Mouse (Mus musculus) neural tube, embryonic 14.5 days (tissue): ENCODE measurements around the gene Dmap1. TPM values are rescaled to one million over a fixed set of nuclear protein-coding genes. Genes with fewer than 3 reads are reported as not detected.

Experiments used
- ATAC-seq: fragments of 200-750 bp; cut with Nextera tagmentation; 2 replicates; pipeline ENCODE4 v1.8.0; 2017; ENCODE audit warnings: low read depth, mild to moderate bottlenecking, moderate TSS enrichment, moderate library complexity
- H3K27ac ChIP-seq: fragments of 300-500 bp; sonication (generic); 2 replicates; pipeline ENCODE4 v1.5.1; 2014; ENCODE audit warnings: low read depth, mild to moderate bottlenecking, control low read depth, low read length, moderate library complexity, mixed read lengths
- H3K27me3 ChIP-seq: fragments of 300-500 bp; sonication (generic); 2 replicates; pipeline ENCODE4 v1.6.1; 2014; ENCODE audit warnings: low read length; ENCODE audit not compliant: control insufficient read depth, insufficient read depth
- H3K36me3 ChIP-seq: fragments of 300-500 bp; sonication (generic); 2 replicates; pipeline ENCODE4 v1.6.1; 2014; ENCODE audit warnings: low read length, mixed read lengths; ENCODE audit not compliant: control insufficient read depth, insufficient read depth
- H3K4me1 ChIP-seq: fragments of 300-500 bp; sonication (generic); 2 replicates; pipeline ENCODE4 v1.6.1; 2014; ENCODE audit warnings: low read length; ENCODE audit not compliant: control insufficient read depth, insufficient read depth
- H3K4me2 ChIP-seq: fragments of 300-500 bp; sonication (generic); 2 replicates; pipeline ENCODE4 v1.6.1; 2014; ENCODE audit warnings: mild to moderate bottlenecking, low read depth, low read length, control low read depth
- H3K4me3 ChIP-seq: fragments of 300-500 bp; sonication (generic); 2 replicates; pipeline ENCODE4 v1.5.1; 2014; ENCODE audit warnings: low read depth, low read length, control low read depth, mixed read lengths
- H3K9ac ChIP-seq: fragments of 300-500 bp; sonication (generic); replicated peaks from 2 replicates; pipeline ENCODE4 v1.6.1; 2014; ENCODE audit warnings: low read depth, mild to moderate bottlenecking, control low read depth, low read length, mixed read lengths
- H3K9me3 ChIP-seq: fragments of 300-500 bp; sonication (generic); 2 replicates; pipeline ENCODE4 v1.6.1; 2016; ENCODE audit warnings: low read length; ENCODE audit not compliant: control insufficient read depth
- WGBS: fragments of 180-500 bp; shearing (Covaris S2); extraction: QIAGEN DNeasy Blood & Tissue Kit; methylation state at CpG from one replicate; pipeline ENCODE4 v1.1.7; 2014; 5-methylcytosine and 5-hydroxymethylcytosine counted together
- polyA plus RNA-seq: library from polyadenylated mRNA; unstranded; fragments of >200 nt; fragmentation: Nextera tagmentation; extraction: Ambion mirVana; gene quantifications from 2 replicates; pipeline ENCODE4 v1.2.1, GENCODE M21; 2014

Dmap1 gene
- 81.3 and 87.5 TPM in 2 replicates for polyA plus RNA-seq

- under 1% methylated on average over 33 of the region's 33 CpGs for WGBS
Measured at GRCm38 (mm10) chr4:117681931-117682461, at the start of gene Dmap1. Gene Dmap1, minus strand, starts transcription at chr4:117682273.

DNA sequence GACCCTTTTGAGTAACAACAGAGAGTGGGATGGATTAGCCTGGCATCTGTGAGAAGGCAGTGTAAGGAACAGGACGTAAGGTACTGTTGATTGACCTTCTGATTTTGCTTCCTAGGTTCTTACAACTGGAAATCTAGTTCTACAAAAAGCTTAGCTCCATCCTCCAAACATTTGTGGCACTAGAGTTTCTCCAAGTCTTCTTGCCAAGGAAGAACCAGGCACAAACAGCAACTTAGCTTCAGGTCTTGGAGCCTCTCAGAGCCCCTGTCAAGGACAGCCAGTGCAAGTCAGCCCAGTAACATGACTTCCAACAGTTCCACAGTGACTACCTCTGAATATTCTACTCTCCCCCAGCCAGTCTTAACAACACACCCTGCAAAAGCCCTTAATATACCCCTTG lies 42.0 kb upstream of the Dmap1 start, which contains the start of gene Gm12845:
Gene Gm12845 (plus strand): TSS at position 301 of the 400 bp plus-strand sequence.
- H3K4me2 ChIP-seq, result no peak within 1 kb of the TSS
- H3K27me3 ChIP-seq, result no peaks in the 10 kb centered on the region
- H3K9me3 ChIP-seq, result no peaks in the 10 kb centered on the region
- H3K4me1 ChIP-seq, result no peaks in the 10 kb centered on the region
- no peak within 1 kb of the TSS for H3K4me3 ChIP-seq
- no peak for ATAC-seq
- H3K9ac ChIP-seq, result no peak within 1 kb of the TSS
- 84% methylated on average over 1 of the region's 1 CpGs for WGBS
- H3K36me3 ChIP-seq, result no peaks in the 10 kb centered on the region
- no peak within 1 kb of the TSS for H3K27ac ChIP-seq

More at GRCm38 (mm10) chr4:117681931-117682461, at the start of gene Dmap1:
- H3K4me1 ChIP-seq, result peaks cover 7% of the 10 kb centered on the region; the same call in 1 of the 2 replicates
- peak within 1 kb of the TSS; percentile 97 for H3K4me2 ChIP-seq
- peak; percentile 89 for ATAC-seq
- H3K9ac ChIP-seq, result peak within 1 kb of the TSS; percentile 87
- peak within 1 kb of the TSS; percentile 76 for H3K4me3 ChIP-seq
- peak within 1 kb of the TSS; percentile 48; the same call in 1 of the 2 replicates for H3K27ac ChIP-seq
- no peaks in the 10 kb centered on the region for H3K9me3 ChIP-seq
- H3K27me3 ChIP-seq, result no peaks in the 10 kb centered on the region
- peaks cover 8% of the 10 kb centered on the region for H3K36me3 ChIP-seq

GRCm38 (mm10) chr4:117713303-117714098 lies 31.4 kb upstream of the Dmap1 start:
- no peak overlapping the region for H3K27ac ChIP-seq
- no peaks in the 10 kb centered on the region for H3K4me1 ChIP-seq
- no peak overlapping the region for H3K4me3 ChIP-seq
- no peak overlapping the region for H3K9ac ChIP-seq
- H3K4me2 ChIP-seq, result no peak overlapping the region
- H3K36me3 ChIP-seq, result no peaks in the 10 kb centered on the region
- ATAC-seq, result no peak
- no peaks in the 10 kb centered on the region for H3K9me3 ChIP-seq
- H3K27me3 ChIP-seq, result no peaks in the 10 kb centered on the region
- 80% methylated on average over 6 of the region's 6 CpGs for WGBS

DNA sequence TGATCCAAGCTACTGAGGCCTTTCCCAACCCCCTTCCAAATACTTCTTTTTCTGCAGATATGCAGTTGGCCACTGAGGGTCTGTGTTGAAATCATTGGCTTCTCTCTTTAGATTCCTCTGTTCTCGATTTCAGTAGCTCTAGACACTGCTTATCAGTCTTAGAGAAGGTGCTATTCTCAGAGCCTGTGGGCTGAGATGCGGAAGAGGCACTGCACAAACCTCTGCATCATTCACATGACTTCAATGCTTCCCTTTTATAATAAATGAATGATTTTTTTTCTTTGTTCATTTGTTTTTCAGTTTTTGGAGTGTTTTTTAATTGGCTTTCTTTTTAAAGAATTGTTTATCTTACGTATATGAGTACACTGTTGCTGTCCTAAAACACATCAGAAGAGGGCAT lies 30.2 kb upstream of the Dmap1 start:
- H3K9me3 ChIP-seq, result no peaks in the 10 kb centered on the region
- H3K36me3 ChIP-seq, result no peaks in the 10 kb centered on the region
- 89% methylated on average over 3 of the region's 3 CpGs for WGBS
- H3K4me1 ChIP-seq, result no peaks in the 10 kb centered on the region
- H3K4me2 ChIP-seq, result no peak overlapping the region
- no peak overlapping the region for H3K27ac ChIP-seq
- no peak overlapping the region for H3K9ac ChIP-seq
- ATAC-seq, result no peak
- no peaks in the 10 kb centered on the region for H3K27me3 ChIP-seq
- H3K4me3 ChIP-seq, result no peak overlapping the region

GRCm38 (mm10) chr4:117708780-117709550 lies 26.9 kb upstream of the Dmap1 start:
- no peak overlapping the region for H3K4me3 ChIP-seq
- H3K9me3 ChIP-seq, result no peaks in the 10 kb centered on the region
- no peak overlapping the region for H3K27ac ChIP-seq
- no peak for ATAC-seq
- H3K4me2 ChIP-seq, result no peak overlapping the region
- no peak overlapping the region for H3K9ac ChIP-seq
- H3K36me3 ChIP-seq, result no peaks in the 10 kb centered on the region
- no peaks in the 10 kb centered on the region for H3K4me1 ChIP-seq
- 85% methylated on average over 3 of the region's 3 CpGs for WGBS
- H3K27me3 ChIP-seq, result no peaks in the 10 kb centered on the region

DNA sequence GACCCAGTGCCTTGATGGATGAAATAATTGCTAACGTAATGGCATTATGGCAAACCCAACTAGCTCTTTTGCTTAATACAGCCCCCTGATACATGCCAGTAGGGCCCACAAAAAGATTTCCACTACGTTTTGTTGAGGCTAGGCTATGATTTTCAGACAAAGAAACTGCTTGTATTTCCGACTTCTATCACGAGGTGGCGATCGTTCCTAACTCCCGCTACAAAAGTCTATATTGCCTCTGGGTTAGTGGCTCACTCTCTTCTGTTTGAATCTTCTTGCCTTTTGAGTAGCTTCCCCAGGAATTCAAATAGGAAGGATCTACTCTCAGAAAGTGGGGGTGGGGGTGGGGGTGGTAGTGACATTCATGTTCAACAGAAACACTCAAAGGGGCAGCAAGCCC lies 23.3 kb upstream of the Dmap1 start:
- Histone ChIP-seq H3K36me3 (no peaks in the 10 kb centered on the region), H3K4me3 (no peak overlapping the region), H3K4me1 (no peaks in the 10 kb centered on the region), H3K4me2 (no peak overlapping the region), H3K9me3 (no peaks in the 10 kb centered on the region), H3K27me3 (no peaks in the 10 kb centered on the region), H3K27ac (no peak overlapping the region), H3K9ac (no peak overlapping the region)
- WGBS, result 5% methylated on average over 7 of the region's 7 CpGs
- no peak for ATAC-seq

GRCm38 (mm10) chr4:117686354-117686753 lies 4.3 kb upstream of the Dmap1 start:
- no peak for ATAC-seq
- no peak overlapping the region for H3K27ac ChIP-seq
- WGBS, result 87% methylated on average over 4 of the region's 4 CpGs
- H3K4me2 ChIP-seq, result no peak overlapping the region
- H3K36me3 ChIP-seq, result no peaks in the 10 kb centered on the region
- H3K9ac ChIP-seq, result no peak overlapping the region
- peaks cover 3% of the 10 kb centered on the region; the same call in 1 of the 2 replicates for H3K4me1 ChIP-seq
- no peak overlapping the region for H3K4me3 ChIP-seq
- H3K9me3 ChIP-seq, result no peaks in the 10 kb centered on the region
- H3K27me3 ChIP-seq, result no peaks in the 10 kb centered on the region

DNA sequence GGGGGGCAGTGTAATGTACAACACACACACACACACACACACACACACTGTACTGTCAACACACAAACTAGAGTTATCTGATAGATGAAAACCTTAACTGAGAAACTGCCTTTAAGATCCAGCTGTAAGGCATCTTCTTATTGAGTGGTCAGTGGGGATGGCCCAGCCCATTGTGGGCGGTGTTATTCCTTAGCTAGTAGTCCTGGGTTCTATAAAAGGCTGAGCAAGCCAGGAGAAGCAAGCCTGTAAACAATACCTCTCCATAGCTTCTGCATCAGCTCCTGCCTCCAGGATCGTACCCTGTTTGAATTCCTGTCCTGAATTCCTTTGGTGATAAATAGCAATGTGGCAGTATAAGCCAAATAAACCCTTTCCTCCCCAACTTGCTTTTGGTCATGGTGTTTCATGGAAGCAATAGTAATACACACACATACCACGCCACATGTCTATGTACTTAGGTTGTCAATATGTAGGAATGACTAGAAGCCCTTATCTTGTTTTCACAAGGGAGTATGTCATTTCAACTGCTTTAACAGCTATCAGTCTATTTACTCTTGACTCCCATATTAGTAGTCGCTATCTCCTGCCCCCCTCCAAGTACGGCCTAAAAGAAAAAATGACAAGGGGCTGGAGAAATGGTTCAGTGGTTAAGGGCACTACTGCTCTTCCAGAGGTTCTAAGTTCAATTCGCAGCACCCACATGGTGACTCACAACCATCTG lies 1.1 kb upstream of the Dmap1 start:
- H3K9ac ChIP-seq, result no peak overlapping the region
- no peak for ATAC-seq
- H3K36me3 ChIP-seq, result peaks cover 8% of the 10 kb centered on the region; the same call in 1 of the 2 replicates
- peak overlapping the region; percentile 97; the same call in 1 of the 2 replicates for H3K4me2 ChIP-seq
- no peak overlapping the region for H3K4me3 ChIP-seq
- WGBS, result 83% methylated on average over 6 of the region's 6 CpGs
- no peak overlapping the region for H3K27ac ChIP-seq
- peaks cover 7% of the 10 kb centered on the region; the same call in 1 of the 2 replicates for H3K4me1 ChIP-seq
- no peaks in the 10 kb centered on the region for H3K9me3 ChIP-seq
- no peaks in the 10 kb centered on the region for H3K27me3 ChIP-seq
